Mouse (Mus musculus): Measurements from ENCODE around the gene Gm20458. TPM values are rescaled to one million over a fixed set of nuclear protein-coding genes. Genes with fewer than 3 reads are reported as not detected.
A peak's percentile ranks its signal among the peaks of the same experiment; 100 is the strongest.

Gm20458 gene
- polyA plus RNA-seq (2012; rRNA removed) = 22.1 and 23.4 TPM in 2 replicates

GRCm38 (mm10) chr2:164460745-164461551, at the start of gene Gm20458:
Gene Gm20458, plus strand, starts transcription at chr2:164460967.
- H3K36me3 ChIP-seq (ENCODE audit: control insufficient read depth, insufficient read depth, low read length) = no peaks in the 10 kb centered on the region
- peak; percentile 85 for TF ChIP-seq CTCF (conservative IDR thresholded peaks at IDR 0.05; ENCODE audit: insufficient read depth, insufficient read length, low read depth, low read length)
- TF ChIP-seq POLR2A (IDR thresholded peaks at IDR 0.05; ENCODE audit: low read depth, low read length) = peak; percentile 36
- H3K4me1 ChIP-seq (ENCODE audit: control insufficient read depth, insufficient read depth, low read length) = peaks cover 29% of the 10 kb centered on the region
- under 1% methylated on average over 79 of the region's 79 CpGs for WGBS
- peak within 1 kb of the TSS; percentile 97 for H3K4me3 ChIP-seq (ENCODE audit: insufficient read depth, low read depth, low read length)
- DNase-seq = peak; percentile 99
- peak within 1 kb of the TSS; percentile 72 for H3K27ac ChIP-seq (ENCODE audit: insufficient read depth, low read depth, low read length)
- no peaks in the 10 kb centered on the region for H3K27me3 ChIP-seq (replicated peaks; ENCODE audit: control insufficient read depth, insufficient read depth, low read length)

- no peak overlapping the region for H3K4me3 ChIP-seq (ENCODE audit: insufficient read depth, low read depth, low read length)
Measured at GRCm38 (mm10) chr2:164414167-164414566, 46.6 kb upstream of the Gm20458 start.

GRCm38 (mm10) chr2:164414581-164414980, 46.2 kb upstream of the Gm20458 start:
- TF ChIP-seq CTCF (conservative IDR thresholded peaks at IDR 0.05; ENCODE audit: insufficient read depth, insufficient read length, low read depth, low read length) = no peak
- no peak for TF ChIP-seq POLR2A (IDR thresholded peaks at IDR 0.05; ENCODE audit: low read depth, low read length)
- H3K4me3 ChIP-seq (ENCODE audit: insufficient read depth, low read depth, low read length) = no peak overlapping the region
- H3K4me1 ChIP-seq (ENCODE audit: control insufficient read depth, insufficient read depth, low read length) = peaks cover 5% of the 10 kb centered on the region; the same call in 1 of the 2 replicates
- no peak for DNase-seq
- H3K36me3 ChIP-seq (ENCODE audit: control insufficient read depth, insufficient read depth, low read length) = no peaks in the 10 kb centered on the region
- H3K27ac ChIP-seq (ENCODE audit: insufficient read depth, low read depth, low read length) = no peak overlapping the region
- H3K27me3 ChIP-seq (replicated peaks; ENCODE audit: control insufficient read depth, insufficient read depth, low read length) = no peaks in the 10 kb centered on the region
- WGBS = 68% methylated on average over 10 of the region's 10 CpGs

More at GRCm38 (mm10) chr2:164414167-164414566, 46.6 kb upstream of the Gm20458 start:
- no peaks in the 10 kb centered on the region for H3K27me3 ChIP-seq (replicated peaks; ENCODE audit: control insufficient read depth, insufficient read depth, low read length)
- 33% methylated on average over 28 of the region's 28 CpGs for WGBS
- no peak overlapping the region for H3K27ac ChIP-seq (ENCODE audit: insufficient read depth, low read depth, low read length)
- TF ChIP-seq POLR2A (IDR thresholded peaks at IDR 0.05; ENCODE audit: low read depth, low read length) (no peak), CTCF (conservative IDR thresholded peaks at IDR 0.05; ENCODE audit: insufficient read depth, insufficient read length, low read depth, low read length) (no peak)
- DNase-seq = no peak
- peaks cover 5% of the 10 kb centered on the region; the same call in 1 of the 2 replicates for H3K4me1 ChIP-seq (ENCODE audit: control insufficient read depth, insufficient read depth, low read length)
- H3K36me3 ChIP-seq (ENCODE audit: control insufficient read depth, insufficient read depth, low read length) = no peaks in the 10 kb centered on the region

- WGBS = 1% methylated on average over 2 of the region's 2 CpGs
- Histone ChIP-seq H3K36me3 (ENCODE audit: control insufficient read depth, insufficient read depth, low read length) (no peaks in the 10 kb centered on the region), H3K4me1 (ENCODE audit: control insufficient read depth, insufficient read depth, low read length) (peaks cover 14% of the 10 kb centered on the region; the same call in 1 of the 2 replicates), H3K27me3 (replicated peaks; ENCODE audit: control insufficient read depth, insufficient read depth, low read length) (no peaks in the 10 kb centered on the region), H3K27ac (ENCODE audit: insufficient read depth, low read depth, low read length) (peak overlapping the region; percentile 61), H3K4me3 (ENCODE audit: insufficient read depth, low read depth, low read length) (no peak overlapping the region)
- peak; percentile 33 for DNase-seq
- no peak for TF ChIP-seq POLR2A (IDR thresholded peaks at IDR 0.05; ENCODE audit: low read depth, low read length)
- peak; percentile 59 for TF ChIP-seq CTCF (conservative IDR thresholded peaks at IDR 0.05; ENCODE audit: insufficient read depth, insufficient read length, low read depth, low read length)
Measured at GRCm38 (mm10) chr2:164417198-164417597, 43.6 kb upstream of the Gm20458 start.

- 20% methylated on average over 3 of the region's 3 CpGs for WGBS
- Histone ChIP-seq H3K27me3 (replicated peaks; ENCODE audit: control insufficient read depth, insufficient read depth, low read length) (no peaks in the 10 kb centered on the region), H3K4me1 (ENCODE audit: control insufficient read depth, insufficient read depth, low read length) (peaks cover 23% of the 10 kb centered on the region; the same call in 1 of the 2 replicates), H3K4me3 (ENCODE audit: insufficient read depth, low read depth, low read length) (no peak overlapping the region), H3K36me3 (ENCODE audit: control insufficient read depth, insufficient read depth, low read length) (no peaks in the 10 kb centered on the region), H3K27ac (ENCODE audit: insufficient read depth, low read depth, low read length) (peak overlapping the region; percentile 83)
- TF ChIP-seq CTCF (conservative IDR thresholded peaks at IDR 0.05; ENCODE audit: insufficient read depth, insufficient read length, low read depth, low read length) = no peak
- no peak for TF ChIP-seq POLR2A (IDR thresholded peaks at IDR 0.05; ENCODE audit: low read depth, low read length)
- peak; percentile 69 for DNase-seq
Measured at GRCm38 (mm10) chr2:164418308-164418875, 42.4 kb upstream of the Gm20458 start.

GRCm38 (mm10) chr2:164419489-164419888, 41.3 kb upstream of the Gm20458 start:
- Histone ChIP-seq H3K4me3 (ENCODE audit: insufficient read depth, low read depth, low read length) (no peak overlapping the region), H3K36me3 (ENCODE audit: control insufficient read depth, insufficient read depth, low read length) (peaks cover 6% of the 10 kb centered on the region), H3K4me1 (ENCODE audit: control insufficient read depth, insufficient read depth, low read length) (peaks cover 23% of the 10 kb centered on the region; the same call in 1 of the 2 replicates), H3K27me3 (replicated peaks; ENCODE audit: control insufficient read depth, insufficient read depth, low read length) (no peaks in the 10 kb centered on the region), H3K27ac (ENCODE audit: insufficient read depth, low read depth, low read length) (no peak overlapping the region)
- WGBS = 9% methylated on average over 3 of the region's 3 CpGs
- no peak for TF ChIP-seq POLR2A (IDR thresholded peaks at IDR 0.05; ENCODE audit: low read depth, low read length)
- no peak for DNase-seq

GRCm38 (mm10) chr2:164421306-164421705, 39.5 kb upstream of the Gm20458 start:
- H3K36me3 ChIP-seq (ENCODE audit: control insufficient read depth, insufficient read depth, low read length) = peaks cover 12% of the 10 kb centered on the region
- WGBS = 78% methylated on average over 7 of the region's 7 CpGs
- no peak overlapping the region for H3K4me3 ChIP-seq (ENCODE audit: insufficient read depth, low read depth, low read length)
- H3K4me1 ChIP-seq (ENCODE audit: control insufficient read depth, insufficient read depth, low read length) = peaks cover 28% of the 10 kb centered on the region
- no peak for DNase-seq
- TF ChIP-seq CTCF (conservative IDR thresholded peaks at IDR 0.05; ENCODE audit: insufficient read depth, insufficient read length, low read depth, low read length) (no peak), POLR2A (IDR thresholded peaks at IDR 0.05; ENCODE audit: low read depth, low read length) (no peak)
- H3K27me3 ChIP-seq (replicated peaks; ENCODE audit: control insufficient read depth, insufficient read depth, low read length) = no peaks in the 10 kb centered on the region
- H3K27ac ChIP-seq (ENCODE audit: insufficient read depth, low read depth, low read length) = 0 out of 2 replicates have a peak overlapping the region, but pooled peaks have one; percentile 77

Measured in kidney, adult 2 months (tissue).